Mouse (Mus musculus) CH12.LX (cell line): ENCODE data around the gene 4933416C03Rik. TPM values are rescaled to one million over a fixed set of nuclear protein-coding genes. Genes with fewer than 3 reads are reported as not detected.

Source experiments
- DNase-seq: peaks from one replicate; pipeline ENCODE4 v3.0.0-alpha.2; 2013; ENCODE audit errors: extremely low read depth
- H3K27ac ChIP-seq: 2 replicates; pipeline ENCODE4 v1.5.1; 2012; ENCODE audit warnings: low read depth, mild to moderate bottlenecking, control low read depth, moderate library complexity; ENCODE audit not compliant: insufficient read depth
- H3K27me3 ChIP-seq: replicated peaks from 2 replicates; pipeline ENCODE3; 2012; ENCODE audit warnings: inconsistent platforms
- H3K36me3 ChIP-seq, 2 experiments: replicated peaks in 1 of 2; 2 replicates each; pipeline versions ENCODE3 to v1.6.1; 2012; ENCODE audit warnings: inconsistent platforms in 1 of 2, low read length in 1 of 2, mild to moderate bottlenecking in 1 of 2, mixed read lengths in 1 of 2, moderate library complexity in 1 of 2; ENCODE audit not compliant: control insufficient read depth in 1 of 2, insufficient read depth in 1 of 2
- H3K4me1 ChIP-seq, 2 experiments: 2 replicates each; pipeline ENCODE4 v1.6.1; 2012; ENCODE audit warnings: inconsistent platforms in 1 of 2, moderate library complexity in 1 of 2; ENCODE audit not compliant: insufficient read depth in 2 of 2, control insufficient read depth in 1 of 2
- H3K4me2 ChIP-seq: 2 replicates; pipeline ENCODE4 v1.6.1; 2012; ENCODE audit warnings: low read depth, mild to moderate bottlenecking, control low read depth; ENCODE audit not compliant: poor library complexity, insufficient read depth, severe bottlenecking
- H3K4me3 ChIP-seq, 3 experiments: fragments of 150-350 bp in 1 of 3; sonication (generic) in 1 of 3; replicated peaks in 1 of 3; 2 replicates each; pipeline versions ENCODE3 to v1.5.1; 2011 to 2012; ENCODE audit warnings: low read depth in 2 of 3, low read length in 2 of 3, mild to moderate bottlenecking in 2 of 3, moderate library complexity in 2 of 3, control low read depth in 1 of 3, improper control_type of control experiment in 1 of 3, inconsistent platforms in 1 of 3, mixed read lengths in 1 of 3; ENCODE audit not compliant: poor library complexity in 1 of 3
- H3K79me2 ChIP-seq: replicated peaks from 2 replicates; pipeline ENCODE4 v1.6.1; 2012; ENCODE audit warnings: mild to moderate bottlenecking, moderate library complexity; ENCODE audit not compliant: control insufficient read depth, poor library complexity, insufficient read depth, severe bottlenecking; ENCODE audit errors: extremely low read depth
- H3K9ac ChIP-seq: 2 replicates; pipeline ENCODE4 v1.6.1; 2012; ENCODE audit warnings: low read depth, mild to moderate bottlenecking, control low read depth, moderate library complexity; ENCODE audit not compliant: insufficient read depth
- H3K9me3 ChIP-seq: replicated peaks from 2 replicates; pipeline ENCODE3; 2012; ENCODE audit warnings: low read length, inconsistent platforms, mixed read lengths
- CHD1 ChIP-seq: IDR thresholded peaks from 2 replicates; pipeline ENCODE4 v1.6.1; 2012; ENCODE audit warnings: low read depth, low read length, improper control_type of control experiment, inconsistent platforms
- ETS1 ChIP-seq: conservative IDR thresholded peaks from 2 replicates; pipeline ENCODE4 v1.6.1; 2012; ENCODE audit warnings: low read depth, mild to moderate bottlenecking, inconsistent platforms, low read length, improper control_type of control experiment, moderate library complexity
- GABPA ChIP-seq: IDR thresholded peaks from 2 replicates; pipeline ENCODE4 v1.6.1; 2012; ENCODE audit warnings: low read depth, low read length, improper control_type of control experiment, inconsistent platforms; ENCODE audit not compliant: insufficient replicate concordance
- HCFC1 ChIP-seq: IDR thresholded peaks from 2 replicates; pipeline ENCODE4 v1.6.1; 2012; ENCODE audit warnings: low read depth, mild to moderate bottlenecking, inconsistent platforms, low read length, improper control_type of control experiment
- JUN ChIP-seq: IDR thresholded peaks from 2 replicates; pipeline ENCODE4 v1.6.1; 2011; ENCODE audit warnings: low read depth, mild to moderate bottlenecking, low read length, improper control_type of control experiment, moderate library complexity; ENCODE audit not compliant: insufficient read depth
- KAT2A ChIP-seq: IDR thresholded peaks from 2 replicates; pipeline ENCODE4 v1.6.1; 2012; ENCODE audit warnings: low read length, improper control_type of control experiment, inconsistent platforms; ENCODE audit not compliant: insufficient replicate concordance
- MAFK ChIP-seq: IDR thresholded peaks from 2 replicates; pipeline ENCODE4 v1.6.1; 2011; ENCODE audit warnings: low read length, improper control_type of control experiment; ENCODE audit not compliant: insufficient replicate concordance
- MAX ChIP-seq: IDR thresholded peaks from 2 replicates; pipeline ENCODE4 v1.6.1; 2011; ENCODE audit warnings: low read length, improper control_type of control experiment
- MAZ ChIP-seq: IDR thresholded peaks from 2 replicates; pipeline ENCODE4 v1.6.1; 2012; ENCODE audit warnings: low read depth, mild to moderate bottlenecking, inconsistent platforms, low read length, improper control_type of control experiment, moderate library complexity
- NELFE ChIP-seq: IDR thresholded peaks from 2 replicates; pipeline ENCODE4 v1.6.1; 2011; ENCODE audit warnings: low read depth, low read length, improper control_type of control experiment
- NRF1 ChIP-seq: IDR thresholded peaks from 2 replicates; pipeline ENCODE4 v1.6.1; 2014; ENCODE audit warnings: low read depth, mild to moderate bottlenecking, inconsistent platforms, low read length, improper control_type of control experiment, moderate library complexity
- POLR2AphosphoS2 ChIP-seq: IDR thresholded peaks from 2 replicates; pipeline ENCODE4 v1.6.1; 2011; ENCODE audit warnings: low read depth, low read length, improper control_type of control experiment
- TCF12 ChIP-seq: IDR thresholded peaks from 2 replicates; pipeline ENCODE4 v1.6.1; 2014; ENCODE audit warnings: low read depth, mild to moderate bottlenecking, inconsistent platforms, low read length, improper control_type of control experiment
- UBTF ChIP-seq: IDR thresholded peaks from 2 replicates; pipeline ENCODE4 v1.6.1; 2012; ENCODE audit warnings: low read depth, mild to moderate bottlenecking, inconsistent platforms, low read length, improper control_type of control experiment, moderate library complexity
- USF1 ChIP-seq: IDR thresholded peaks from 2 replicates; pipeline ENCODE4 v1.6.1; 2014; ENCODE audit warnings: low read depth, mild to moderate bottlenecking, inconsistent platforms, low read length, improper control_type of control experiment
- USF2 ChIP-seq: conservative IDR thresholded peaks from 2 replicates; pipeline ENCODE4 v1.6.1; 2011; ENCODE audit warnings: low read depth, low read length, improper control_type of control experiment
- ZC3H11A ChIP-seq: IDR thresholded peaks from 2 replicates; pipeline ENCODE4 v1.6.1; 2012; ENCODE audit warnings: low read depth, mild to moderate bottlenecking, inconsistent platforms, low read length, improper control_type of control experiment
- ZKSCAN1 ChIP-seq: IDR thresholded peaks from 2 replicates; pipeline ENCODE4 v1.6.1; 2012; ENCODE audit warnings: low read depth, inconsistent platforms, low read length, improper control_type of control experiment, borderline replicate concordance
- dilution Hi-C: fragments of 300-500 bp; cut with MboI; formaldehyde crosslinking; loops from 2 replicates; pipeline ENCODE4 v1.14.3; 2020; ENCODE audit warnings: low sequenced_read_pairs; ENCODE audit not compliant: extremely low pct_unique_long_range_greater_than_20kb, extremely low pct_ligation_motif_present
- in situ Hi-C: fragments of 300-500 bp; cut with MboI; formaldehyde crosslinking; loops from 3 replicates; pipeline ENCODE4 v1.14.3; 2019; ENCODE audit warnings: low sequenced_read_pairs, low pct_ligation_motif_present, low pct_unique_long_range_greater_than_20kb, mixed read lengths
- polyA plus RNA-seq: library from polyadenylated mRNA; unstranded; fragments of >175 nt; gene quantifications from 2 replicates; pipeline ENCODE4 v1.2.1, GENCODE M21; 2012; ENCODE audit warnings: low read depth; ENCODE audit not compliant: insufficient read length
- total RNA-seq, 2 experiments: library from RNA; depleted of rRNA; stranded (reverse); fragments of 300-350 nt in 1 of 2; fragments of >200 nt in 1 of 2; gene quantifications; 2 replicates each; pipeline ENCODE4 v1.2.3; 2012 to 2014

Gene 4933416C03Rik
- total and polyA plus RNA-seq, 3 experiments = not detected

DNA sequence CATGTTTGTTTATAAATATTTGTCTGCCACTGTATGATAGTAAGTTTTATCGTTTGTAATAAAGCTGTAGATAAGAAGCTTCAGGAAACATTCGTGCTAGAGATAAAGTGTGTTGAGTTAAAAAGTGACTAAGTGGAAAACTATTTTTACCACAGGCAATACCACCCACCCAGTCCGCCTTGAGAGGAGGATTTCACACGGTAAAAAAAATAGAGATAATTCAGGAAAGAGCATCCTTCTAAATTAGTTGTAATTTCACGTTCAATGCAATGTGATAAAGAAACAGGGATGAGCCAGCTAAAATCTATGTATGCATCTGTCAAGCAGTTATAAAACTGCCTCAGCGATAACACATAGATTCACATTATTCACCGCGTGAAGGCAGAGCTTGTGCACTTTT lies 3.3 kb upstream of the 4933416C03Rik start:
- dilution Hi-C loops = no loop called here
- Histone ChIP-seq H3K27me3 (no peaks in the 10 kb centered on the region), H3K4me3 (no peak overlapping the region), H3K9ac (no peak overlapping the region), H3K9me3 (peaks cover 4% of the 10 kb centered on the region), H3K27ac (no peak overlapping the region), H3K79me2 (no peaks in the 10 kb centered on the region), H3K4me1 (no peaks in the 10 kb centered on the region), H3K4me2 (no peak overlapping the region), H3K36me3 (no peaks in the 10 kb centered on the region)
- TF ChIP-seq CHD1 (no peak), UBTF (no peak), POLR2AphosphoS2 (no peak), ETS1 (no peak), MAX (no peak), TCF12 (no peak), HCFC1 (no peak), USF1 (no peak), JUN (no peak), KAT2A (no peak), MAFK (no peak), GABPA (no peak), NELFE (no peak)
- no peak for DNase-seq
- in situ Hi-C loops = no loop called here

DNA sequence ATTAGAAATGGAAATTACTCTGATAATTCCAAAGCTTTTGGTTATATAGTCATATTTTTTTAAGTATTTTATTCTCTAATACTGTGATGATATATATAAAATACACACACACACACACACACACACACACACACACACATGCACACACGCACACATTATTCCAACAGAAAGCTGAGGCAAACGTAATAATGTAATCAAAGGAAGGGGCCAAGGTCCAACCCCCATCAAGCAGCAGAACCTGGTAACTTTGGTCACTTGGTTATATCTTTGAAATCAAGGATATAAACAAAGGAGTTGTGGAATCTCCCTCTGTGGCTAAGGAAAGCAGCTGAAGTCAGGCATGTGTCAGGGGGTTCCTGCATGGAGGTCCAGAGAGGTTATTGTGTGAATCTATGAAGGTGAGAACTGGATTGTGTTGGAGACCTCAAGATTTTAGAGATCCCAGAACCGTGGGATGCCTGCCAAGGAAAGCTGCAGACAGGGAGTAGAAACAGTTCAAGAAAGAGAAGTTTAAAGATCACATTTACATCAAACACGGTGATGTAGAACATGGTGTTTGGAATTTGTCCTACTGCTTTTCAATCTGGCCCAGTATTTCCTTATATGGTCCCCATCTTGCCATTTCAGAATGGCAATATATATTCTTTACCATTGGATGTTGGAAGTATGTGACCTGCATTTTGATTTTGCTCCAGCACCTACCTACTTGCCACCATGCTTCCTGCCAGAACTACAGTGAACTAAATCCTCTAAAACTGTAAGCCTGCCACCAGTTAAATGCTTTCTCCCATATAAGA lies 2.4 kb upstream of the 4933416C03Rik start:
- TF ChIP-seq NRF1 = no peak
- TF ChIP-seq POLR2AphosphoS2 = no peak
- no peak for TF ChIP-seq MAZ
- TF ChIP-seq ZKSCAN1 = no peak
- no peak for TF ChIP-seq MAX
- no peak for TF ChIP-seq USF2
- TF ChIP-seq ZC3H11A = no peak
- dilution Hi-C loops = no loop called here
- DNase-seq = no peak
- no peaks in the 10 kb centered on the region for H3K36me3 ChIP-seq
- H3K27me3 ChIP-seq = no peaks in the 10 kb centered on the region
- H3K79me2 ChIP-seq = no peaks in the 10 kb centered on the region
- H3K4me2 ChIP-seq = no peak overlapping the region
- peaks cover 4% of the 10 kb centered on the region for H3K9me3 ChIP-seq
- no peaks in the 10 kb centered on the region for H3K4me1 ChIP-seq
- no peak overlapping the region for H3K27ac ChIP-seq
- no peak overlapping the region for H3K4me3 ChIP-seq
- no peak overlapping the region for H3K9ac ChIP-seq
- in situ Hi-C loops = no loop called here
